Mouse (Mus musculus) heart, postnatal 0 days (tissue): Measurements from ENCODE around the gene Clk4.
A peak's percentile ranks its signal among the peaks of the same experiment; 100 is the strongest.

ENCODE experiments used
- CTCF ChIP-seq: IDR thresholded peaks from 2 replicates; pipeline ENCODE4 v1.5.1; 2016; ENCODE audit warnings: antibody characterized with exemption, control low read depth, low read depth
- EP300 ChIP-seq: IDR thresholded peaks from 2 replicates; pipeline ENCODE4 v1.6.1; 2016; ENCODE audit warnings: antibody characterized with exemption, low read depth

DNA sequence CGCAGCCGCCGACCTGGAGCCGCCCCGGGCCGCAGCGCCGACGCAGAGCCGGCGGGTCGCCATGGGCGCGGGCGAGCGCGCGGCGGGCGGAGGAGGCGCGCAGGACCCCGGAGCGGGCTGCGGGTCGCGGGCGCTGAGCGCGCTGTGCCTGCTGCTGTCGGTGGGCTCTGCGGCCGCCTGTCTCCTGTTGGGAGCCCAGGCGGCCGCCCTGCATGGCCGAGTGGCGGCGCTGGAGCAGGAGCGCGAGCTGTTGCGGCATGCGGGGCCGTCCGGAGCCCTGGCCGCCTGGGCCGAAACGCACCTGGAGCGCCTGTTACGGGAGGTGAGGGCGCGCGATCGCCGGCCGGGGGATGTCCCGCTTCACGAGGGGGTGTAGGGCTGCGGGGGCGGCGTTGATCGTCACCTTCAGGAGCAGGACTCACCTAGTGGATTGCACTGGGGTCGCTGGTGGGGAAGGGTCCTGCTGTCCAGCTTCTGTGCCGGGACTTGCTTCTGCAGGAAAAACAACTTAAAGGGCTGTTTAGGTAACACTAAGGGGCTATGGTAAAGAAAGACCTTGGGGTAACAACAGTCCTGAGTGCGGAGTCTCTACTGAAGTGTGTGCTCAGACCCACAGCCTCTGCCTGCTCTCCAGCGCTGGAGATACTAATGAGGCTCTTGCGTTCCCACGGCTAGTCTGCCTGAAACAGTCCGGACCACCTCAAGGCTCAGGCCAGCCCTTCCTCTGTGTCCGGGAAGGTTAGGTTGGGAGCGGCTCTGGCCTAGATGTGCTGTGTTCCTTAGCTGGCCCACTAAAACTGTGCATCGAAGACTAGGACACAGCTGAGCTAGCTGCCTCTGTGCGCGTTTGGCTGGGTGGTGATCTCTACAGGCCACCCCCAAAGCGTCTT, 28.8 kb downstream of the Clk4 start:
- TF ChIP-seq CTCF (peak; percentile 29), EP300 (no peak)
